Comparison of ENCODE assay signal across 8 mouse cellular contexts in the genomic region with DNA sequence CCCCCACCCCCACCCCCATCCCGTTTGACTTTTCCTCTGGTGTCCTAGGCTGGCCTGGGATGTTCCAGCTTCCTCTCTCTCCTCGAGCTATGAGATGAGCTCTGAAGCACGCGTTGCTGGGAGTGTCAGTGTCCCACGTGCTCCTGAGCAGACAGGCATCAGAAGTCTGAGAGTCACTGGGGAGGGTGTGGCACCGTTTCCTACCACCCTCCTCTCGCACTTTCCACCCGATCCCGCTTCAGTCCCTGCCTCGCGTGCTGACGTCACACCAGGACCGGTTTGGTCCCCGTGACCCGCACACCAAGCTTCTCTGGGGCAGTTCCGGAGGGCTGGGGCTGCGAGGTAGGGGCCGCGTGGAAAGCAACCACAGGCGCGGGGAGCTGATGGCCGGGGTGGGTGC. TPM values are rescaled to one million over a fixed set of nuclear protein-coding genes. Genes with fewer than 3 reads are reported as not detected.
A peak's percentile ranks its signal among the peaks of the same experiment; 100 is the strongest.
DNase-seq lines count a peak whose midpoint lies in the region; ATAC-seq and TF ChIP-seq lines count a peak whose summit lies in the region.

No protein-coding gene starts in this region.

- no peak for ATAC-seq in hindbrain, embryonic 11.5 days (ENCODE audit: low FRiP score)
- peak; percentile 17; the same call in 1 of the 2 replicates for ATAC-seq in liver, embryonic 16.5 days (ENCODE audit: low read depth)

- no peak for TF ChIP-seq POLR2A in liver, adult 2 months (IDR thresholded peaks at IDR 0.05; ENCODE audit: extremely low read depth, insufficient read depth, low read length)

- no peak for DNase-seq in liver, adult 2 months (ENCODE audit: extremely low read depth, low read depth, low spot score)
- DNase-seq in liver: no peak
- peak; percentile 47 for DNase-seq in embryo, embryonic 11 days
- DNase-seq in hindbrain, embryonic 11.5 days (ENCODE audit: low spot score): peak; percentile 47
- DNase-seq in naive thymus-derived CD4-positive, alpha-beta T cell, adult 2 months (ENCODE audit: low read depth): peak; percentile 86
- DNase-seq in gastrocnemius, postnatal 36 days: no peak
- DNase-seq in testis, postnatal 10 days (ENCODE audit: low spot score): no peak

- 2% methylated on average over 22 of the region's 22 CpGs for WGBS in liver, adult 2 months
- under 1% methylated on average over 22 of the region's 22 CpGs for WGBS in hindbrain, embryonic 11.5 days
- 0% methylated on average over 20 of the region's 22 CpGs for whole genome bisulfite sequencing in liver, embryonic 16.5 days (ENCODE audit: insufficient replicate concordance)

- H3K36me3 ChIP-seq in liver, adult 2 months (ENCODE audit: control insufficient read depth, insufficient read depth, low read length): no peaks in the 10 kb centered on the region
- H3K36me3 ChIP-seq in hindbrain, embryonic 11.5 days (ENCODE audit: control insufficient read depth, insufficient read depth, low read length): no peaks in the 10 kb centered on the region
- no peaks in the 10 kb centered on the region for H3K36me3 ChIP-seq in liver, embryonic 16.5 days (ENCODE audit: control insufficient read depth, insufficient read depth)

- H3K79me2 ChIP-seq in liver, adult 2 months (ENCODE audit: control insufficient read depth, insufficient read depth, low read length): no peaks in the 10 kb centered on the region

- peaks cover 9% of the 10 kb centered on the region; the same call in 1 of the 2 replicates for H3K27me3 ChIP-seq in liver, adult 2 months (ENCODE audit: control insufficient read depth, insufficient read depth, low read length)
- H3K27me3 ChIP-seq in hindbrain, embryonic 11.5 days (ENCODE audit: control insufficient read depth, insufficient read depth, low read length): peaks cover 16% of the 10 kb centered on the region
- H3K27me3 ChIP-seq in liver, embryonic 16.5 days (ENCODE audit: control insufficient read depth, insufficient read depth, low read depth, low read length): peaks cover 30% of the 10 kb centered on the region

- peak overlapping the region; percentile 37; the same call in 1 of the 2 replicates for H3K4me3 ChIP-seq in liver, adult 2 months (ENCODE audit: insufficient read depth, low read depth, low read length)
- peak overlapping the region; percentile 29; the same call in 1 of the 2 replicates for H3K4me3 ChIP-seq in hindbrain, embryonic 11.5 days (ENCODE audit: low read depth, low read length)
- H3K4me3 ChIP-seq in liver, embryonic 16.5 days (ENCODE audit: low read depth, low read length): peak overlapping the region; percentile 44

- no peaks in the 10 kb centered on the region for H3K4me1 ChIP-seq in liver, adult 2 months (ENCODE audit: control insufficient read depth, insufficient read depth, low read length)
- peaks cover 4% of the 10 kb centered on the region; the same call in 1 of the 2 replicates for H3K4me1 ChIP-seq in hindbrain, embryonic 11.5 days (replicated peaks; ENCODE audit: control insufficient read depth, insufficient read depth, low read length)
- H3K4me1 ChIP-seq in liver, embryonic 16.5 days (ENCODE audit: control insufficient read depth, low read depth, low read length): peaks cover 5% of the 10 kb centered on the region

- peak overlapping the region; percentile 47 for H3K4me2 ChIP-seq in hindbrain, embryonic 11.5 days (replicated peaks; ENCODE audit: low read depth, low read length)
- peak overlapping the region; percentile 53 for H3K4me2 ChIP-seq in liver, embryonic 16.5 days (ENCODE audit: low read depth, low read length)

- no peak for TF ChIP-seq CTCF in liver, adult 2 months (IDR thresholded peaks at IDR 0.05; ENCODE audit: low read depth, low read length)

- H3K27ac ChIP-seq in liver, adult 2 months (replicated peaks; ENCODE audit: insufficient read depth, low read depth, low read length): no peak overlapping the region
- no peak overlapping the region for H3K27ac ChIP-seq in hindbrain, embryonic 11.5 days (ENCODE audit: low read depth, low read length)
- no peak overlapping the region for H3K27ac ChIP-seq in liver, embryonic 16.5 days (ENCODE audit: low read length)

- H3K9ac ChIP-seq in liver, adult 2 months (ENCODE audit: low read depth, low read length): no peak overlapping the region
- peak overlapping the region; percentile 31; the same call in 1 of the 2 replicates for H3K9ac ChIP-seq in hindbrain, embryonic 11.5 days (ENCODE audit: low read depth, low read length)
- peak overlapping the region; percentile 37; the same call in 1 of the 2 replicates for H3K9ac ChIP-seq in liver, embryonic 16.5 days (ENCODE audit: low read depth, low read length)

- no peaks in the 10 kb centered on the region for H3K9me3 ChIP-seq in hindbrain, embryonic 11.5 days (ENCODE audit: control insufficient read depth, low read length)
- no peaks in the 10 kb centered on the region for H3K9me3 ChIP-seq in liver, embryonic 16.5 days (replicated peaks; ENCODE audit: control insufficient read depth, low read length)

- intact Hi-C loops in gastrocnemius, postnatal 36 days (cut with DNase I): no loop called here

RNA-seq across cellular contexts. Expression of a gene that starts 11.4 kb away (rescaled TPM):
- 0.46 and 0.54 TPM in 2 replicates for total RNA-seq in liver, adult 2 months (2014; rRNA removed)
- polyA plus RNA-seq in liver, adult 2 months (2012; rRNA removed): 0.15 and 0.93 TPM in 2 replicates
- polyA plus RNA-seq in hindbrain, embryonic 11.5 days (2014; fragmentation: Nextera tagmentation; extraction: Ambion mirVana): 0.32 and 1.5 TPM in 2 replicates
- polyA plus RNA-seq in liver, embryonic 16.5 days (2015; fragmentation: Nextera tagmentation; extraction: Ambion mirVana): 1.8 TPM in 2 replicates
- total RNA-seq in gastrocnemius, postnatal 36 days (2021): under 1 TPM; 0.22 to 0.38 TPM

RNA-seq across cellular contexts. Expression of a gene that starts 30.5 kb away (rescaled TPM):
- 5.5 and 6.1 TPM in 2 replicates for total RNA-seq in liver, adult 2 months (2014; rRNA removed)
- 13.3 and 14.4 TPM in 2 replicates for polyA plus RNA-seq in liver, adult 2 months (2012; rRNA removed)
- 8.8 and 9.6 TPM in 2 replicates for polyA plus RNA-seq in hindbrain, embryonic 11.5 days (2014; fragmentation: Nextera tagmentation; extraction: Ambion mirVana)
- polyA plus RNA-seq in liver, embryonic 16.5 days (2015; fragmentation: Nextera tagmentation; extraction: Ambion mirVana): 7.2 and 7.8 TPM in 2 replicates
- 1 to 10 TPM; 4.6 to 5.1 TPM for total RNA-seq in gastrocnemius, postnatal 36 days (2021)

RNA-seq across cellular contexts. Expression of a gene that starts 33.1 kb away (rescaled TPM):
- total RNA-seq in liver, adult 2 months (2014; rRNA removed): 2.3 and 2.4 TPM in 2 replicates
- polyA plus RNA-seq in liver, adult 2 months (2012; rRNA removed): 3.8 and 5.5 TPM in 2 replicates
- polyA plus RNA-seq in hindbrain, embryonic 11.5 days (2014; fragmentation: Nextera tagmentation; extraction: Ambion mirVana): 15.1 and 16.8 TPM in 2 replicates
- 4.1 and 5.2 TPM in 2 replicates for polyA plus RNA-seq in liver, embryonic 16.5 days (2015; fragmentation: Nextera tagmentation; extraction: Ambion mirVana)
- 1 to 10 TPM; 2.6 to 3.1 TPM for total RNA-seq in gastrocnemius, postnatal 36 days (2021)

Comparison
In these comparisons a context has a peak if more than half of its experiments do, and no peak if none do; other contexts are left out.
1. DNase-seq: peak in embryo, embryonic 11 days (single experiment), hindbrain, embryonic 11.5 days (single experiment) and naive thymus-derived CD4-positive, alpha-beta T cell, adult 2 months (single experiment); none in liver, adult 2 months (single experiment), liver (single experiment), gastrocnemius, postnatal 36 days (0 of 2) and testis, postnatal 10 days (single experiment).
2. Peak in every context shown above with its lines, with median percentiles within 50 percentile points of each other: H3K4me3 ChIP-seq.